Mouse (Mus musculus) ES-Bruce4 (cell line): ENCODE measurements around the gene Tex264. TPM values are rescaled to one million over a fixed set of nuclear protein-coding genes. Genes with fewer than 3 reads are reported as not detected.

Experiments
- H3K27ac ChIP-seq: 2 replicates; pipeline ENCODE4 v1.5.1; 2012; ENCODE audit warnings: low read length, inconsistent platforms; ENCODE audit not compliant: insufficient read depth
- H3K27me3 ChIP-seq: 2 replicates; pipeline ENCODE4 v1.6.1; 2012; ENCODE audit warnings: mild to moderate bottlenecking, low read length, inconsistent platforms; ENCODE audit not compliant: control insufficient read depth, poor library complexity, insufficient read depth, severe bottlenecking
- H3K36me3 ChIP-seq: 2 replicates; pipeline ENCODE4 v1.6.1; 2012; ENCODE audit warnings: inconsistent platforms, mild to moderate bottlenecking, low read length, moderate library complexity; ENCODE audit not compliant: control insufficient read depth, poor library complexity, insufficient read depth, severe bottlenecking
- H3K4me1 ChIP-seq: one replicate; pipeline ENCODE4 v1.8.1; 2011; ENCODE audit warnings: low read length; ENCODE audit not compliant: control insufficient read depth, insufficient read depth
- H3K4me3 ChIP-seq: 2 replicates; pipeline ENCODE4 v1.5.1; 2011; ENCODE audit warnings: low read depth, mild to moderate bottlenecking, low read length
- H3K9ac ChIP-seq: 2 replicates; pipeline ENCODE4 v1.6.1; 2012; ENCODE audit warnings: low read depth, mild to moderate bottlenecking, inconsistent platforms; ENCODE audit not compliant: poor library complexity, severe bottlenecking
- H3K9me3 ChIP-seq: replicated peaks from 2 replicates; pipeline ENCODE4 v1.6.1; 2012; ENCODE audit warnings: mild to moderate bottlenecking, low read length, inconsistent platforms; ENCODE audit not compliant: control insufficient read depth, poor library complexity, insufficient read depth, severe bottlenecking
- CTCF ChIP-seq: IDR thresholded peaks from one replicate; pipeline ENCODE4 v1.8.1; 2011; ENCODE audit warnings: low read depth, low read length
- EP300 ChIP-seq: IDR thresholded peaks from 2 replicates; pipeline ENCODE4 v1.6.1; 2011; ENCODE audit warnings: low read depth, low read length; ENCODE audit not compliant: insufficient read depth
- POLR2A ChIP-seq: IDR thresholded peaks from one replicate; pipeline ENCODE4 v1.8.1; 2011; ENCODE audit warnings: low read length; ENCODE audit not compliant: insufficient read depth
- polyA plus RNA-seq: library from polyadenylated mRNA; stranded (reverse); fragments of >200 nt; gene quantifications from 2 replicates; pipeline ENCODE4 v1.2.4, GENCODE M21; 2011; ENCODE audit warnings: low read depth; ENCODE audit not compliant: missing spikeins, insufficient read depth, insufficient read length

The Tex264 gene
- polyA plus RNA-seq, 1 experiment, result 30.8 TPM

DNA sequence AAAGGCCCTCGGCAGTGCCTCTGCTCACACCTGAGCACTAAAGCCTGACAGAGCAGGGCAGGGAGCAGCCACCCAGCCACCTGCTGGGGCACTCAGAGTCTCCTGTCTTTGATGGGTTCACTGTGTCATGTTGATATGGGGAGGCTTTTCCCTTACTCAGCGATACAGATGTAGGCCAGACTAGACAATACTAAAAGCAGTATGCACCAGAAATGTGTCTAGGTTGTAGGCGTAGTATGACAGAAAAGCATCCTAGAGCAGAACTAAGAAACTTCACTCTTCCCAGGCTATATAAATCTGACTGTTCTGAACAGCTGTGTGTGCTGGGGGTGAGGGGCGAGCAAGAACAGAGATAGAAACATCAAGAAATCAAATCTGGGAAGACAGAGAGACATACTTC lies 31.0 kb upstream of the Tex264 start:
- H3K9ac ChIP-seq, result no peak overlapping the region
- peaks cover 31% of the 10 kb centered on the region for H3K36me3 ChIP-seq
- no peak overlapping the region for H3K27ac ChIP-seq
- no peaks in the 10 kb centered on the region for H3K27me3 ChIP-seq
- no peak overlapping the region for H3K4me3 ChIP-seq
- no peaks in the 10 kb centered on the region for H3K4me1 ChIP-seq
- no peaks in the 10 kb centered on the region for H3K9me3 ChIP-seq
- TF ChIP-seq CTCF, result no peak
- no peak for TF ChIP-seq EP300
- no peak for TF ChIP-seq POLR2A

DNA sequence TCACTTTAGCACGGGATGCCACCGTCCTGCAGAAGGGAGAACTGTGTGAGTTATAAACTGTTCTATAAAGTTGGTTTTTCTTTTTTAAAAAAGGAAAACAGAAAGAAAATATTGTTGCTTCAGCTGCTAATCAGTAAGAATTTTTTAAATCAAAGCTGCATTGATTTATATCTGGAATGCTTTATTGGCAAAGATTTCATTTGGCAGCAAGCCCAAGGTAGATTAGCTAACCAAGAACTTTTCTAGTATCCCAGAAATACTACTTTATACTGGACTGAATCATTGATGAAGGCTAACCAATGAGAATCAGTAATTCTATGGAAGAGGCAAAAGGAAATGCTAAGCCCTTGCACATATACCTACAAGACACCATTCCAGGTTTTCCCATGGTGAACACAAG lies 30.5 kb upstream of the Tex264 start:
- no peaks in the 10 kb centered on the region for H3K4me1 ChIP-seq
- H3K36me3 ChIP-seq, result peaks cover 33% of the 10 kb centered on the region
- no peak overlapping the region for H3K9ac ChIP-seq
- TF ChIP-seq POLR2A (no peak), CTCF (no peak), EP300 (no peak)
- H3K27ac ChIP-seq, result no peak overlapping the region
- no peaks in the 10 kb centered on the region for H3K27me3 ChIP-seq
- H3K4me3 ChIP-seq, result no peak overlapping the region
- no peaks in the 10 kb centered on the region for H3K9me3 ChIP-seq

DNA sequence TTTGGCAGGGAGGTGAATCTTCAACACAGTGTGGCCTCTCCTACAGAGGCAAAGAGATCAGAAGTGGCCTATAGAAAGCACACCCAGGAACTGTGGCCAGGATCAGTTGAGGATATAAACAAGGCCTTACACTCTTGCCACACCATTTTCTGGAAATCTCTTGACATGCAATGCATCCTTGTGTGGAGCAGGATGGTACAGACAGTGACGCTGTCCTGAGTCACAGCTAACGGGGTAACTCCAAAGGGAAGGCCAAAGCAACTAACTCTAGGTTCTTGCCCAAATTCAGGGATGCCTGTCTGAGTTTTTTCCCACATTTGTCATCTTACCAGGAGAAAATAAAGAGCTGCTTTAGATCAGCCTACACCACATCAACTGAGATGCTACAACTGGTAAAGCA lies 26.7 kb upstream of the Tex264 start:
- Histone ChIP-seq H3K36me3 (peaks cover 36% of the 10 kb centered on the region), H3K4me1 (no peaks in the 10 kb centered on the region), H3K27me3 (no peaks in the 10 kb centered on the region), H3K9me3 (no peaks in the 10 kb centered on the region), H3K9ac (no peak overlapping the region), H3K4me3 (no peak overlapping the region), H3K27ac (no peak overlapping the region)
- TF ChIP-seq POLR2A (no peak), EP300 (no peak), CTCF (no peak)

DNA sequence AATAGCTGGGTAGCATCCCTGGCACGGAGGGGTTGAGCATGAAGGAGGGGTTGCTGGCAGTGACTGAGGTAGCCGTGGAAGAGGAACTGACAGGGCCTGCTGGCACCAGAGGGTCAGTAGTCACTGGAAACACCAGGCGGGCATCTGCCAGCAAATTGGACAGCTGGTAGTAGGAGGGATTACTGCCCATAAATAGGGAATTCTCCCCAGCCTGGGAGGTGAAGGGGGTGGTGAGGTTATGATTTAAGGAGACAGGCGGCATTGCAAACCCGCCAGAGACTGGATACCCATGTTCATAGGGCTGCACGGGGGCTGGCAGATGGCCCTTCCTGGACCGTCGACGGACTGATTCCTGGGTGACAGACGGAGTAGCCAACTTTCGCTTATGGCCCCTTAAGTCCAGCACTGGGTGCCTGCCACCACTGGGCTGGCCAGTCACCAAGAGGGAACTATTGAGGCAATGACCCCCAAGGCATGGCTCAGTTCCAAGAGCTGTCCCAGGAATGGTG lies 7.3 kb upstream of the Tex264 start:
- no peaks in the 10 kb centered on the region for H3K9me3 ChIP-seq
- H3K27me3 ChIP-seq, result no peaks in the 10 kb centered on the region
- H3K27ac ChIP-seq, result no peak overlapping the region
- peaks cover 8% of the 10 kb centered on the region; the same call in 1 of the 2 replicates for H3K36me3 ChIP-seq
- H3K4me3 ChIP-seq, result no peak overlapping the region
- H3K4me1 ChIP-seq, result no peaks in the 10 kb centered on the region
- TF ChIP-seq EP300 (no peak), CTCF (no peak), POLR2A (no peak)
- H3K9ac ChIP-seq, result no peak overlapping the region

DNA sequence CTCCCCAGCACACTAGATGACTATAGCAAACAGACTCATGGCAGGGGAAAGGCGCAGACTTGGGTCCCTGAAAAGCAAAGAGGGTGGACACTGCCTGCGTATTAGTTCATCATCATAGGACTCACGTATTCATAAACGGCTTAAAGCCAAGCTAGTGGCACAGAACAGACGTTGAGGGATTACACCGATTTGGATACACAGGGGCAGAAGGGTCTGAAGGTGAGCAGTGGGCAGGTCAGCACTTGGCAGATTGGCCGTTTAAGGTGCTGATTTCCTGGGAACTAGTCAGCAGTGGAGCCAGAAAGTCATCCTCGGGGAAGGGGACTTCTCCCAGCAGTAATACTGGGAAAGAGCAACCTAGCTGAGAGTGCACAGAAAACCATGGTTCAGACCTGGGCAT lies 3.1 kb upstream of the Tex264 start:
- Histone ChIP-seq H3K27me3 (no peaks in the 10 kb centered on the region), H3K4me3 (no peak overlapping the region), H3K9ac (no peak overlapping the region), H3K9me3 (no peaks in the 10 kb centered on the region), H3K4me1 (peaks cover 2% of the 10 kb centered on the region), H3K27ac (no peak overlapping the region), H3K36me3 (no peaks in the 10 kb centered on the region)
- no peak for TF ChIP-seq POLR2A
- TF ChIP-seq CTCF, result no peak
- TF ChIP-seq EP300, result no peak

DNA sequence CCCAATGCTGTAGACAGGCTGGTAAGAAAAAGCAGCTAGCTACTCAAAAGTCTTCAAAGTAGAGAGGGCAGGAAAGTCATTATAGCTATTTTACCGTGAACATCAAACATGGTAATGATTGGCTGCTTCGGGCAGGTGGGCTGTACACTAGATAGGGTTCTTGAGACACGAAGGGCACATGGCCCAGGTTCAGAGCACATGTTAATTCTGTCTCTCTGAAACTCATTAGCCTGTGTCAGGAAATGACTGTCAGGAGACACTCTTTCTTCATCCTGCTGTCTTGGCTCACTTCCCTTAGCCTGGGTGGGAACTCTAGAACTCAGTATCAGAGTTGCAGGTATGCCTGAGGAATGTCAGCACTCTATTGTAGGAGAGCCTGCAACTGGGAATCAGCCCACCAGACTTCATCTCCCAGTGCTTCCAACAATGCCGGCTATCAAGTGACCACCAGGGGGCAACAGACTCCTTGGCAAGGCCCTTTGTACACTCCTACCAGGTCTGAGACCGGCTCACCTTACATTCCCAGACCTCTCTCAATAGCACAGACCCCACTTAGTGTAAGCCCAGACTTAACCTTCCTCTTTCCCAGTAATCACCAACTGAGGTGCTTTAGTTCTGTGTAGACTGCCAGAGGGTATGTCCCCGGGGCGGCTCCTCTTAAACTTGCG lies 1.4 kb upstream of the Tex264 start:
- no peak for TF ChIP-seq POLR2A
- TF ChIP-seq EP300, result peak; percentile 75
- peak; percentile 88 for TF ChIP-seq CTCF
- Histone ChIP-seq H3K36me3 (no peaks in the 10 kb centered on the region), H3K9me3 (no peaks in the 10 kb centered on the region), H3K27ac (peak overlapping the region; percentile 93), H3K4me3 (peak overlapping the region; percentile 28; the same call in 1 of the 2 replicates), H3K9ac (peak overlapping the region; percentile 89; the same call in 1 of the 2 replicates), H3K27me3 (no peaks in the 10 kb centered on the region), H3K4me1 (peaks cover 2% of the 10 kb centered on the region)
